ENCODE assay signal across 8 mouse cellular contexts in genomic region chr6:122825923-122826742, GRCm38 (mm10). TPM values are rescaled to one million over a fixed set of nuclear protein-coding genes. Genes with fewer than 3 reads are reported as not detected.
DNase-seq lines count a peak whose midpoint lies in the region; ATAC-seq and TF ChIP-seq lines count a peak whose summit lies in the region.

No protein-coding gene starts in this region.

- WGBS in cerebellum, adult 2 months, result 2% methylated on average over 29 of the region's 29 CpGs
- 5% methylated on average over 28 of the region's 29 CpGs for WGBS in forebrain, postnatal 0 days
- 1% methylated on average over 25 of the region's 29 CpGs for WGBS in lung, postnatal 0 days

- no peak for TF ChIP-seq EP300 in lung, postnatal 0 days (IDR thresholded peaks at IDR 0.05)

- ATAC-seq in forebrain, postnatal 0 days, result peak; percentile 77
- peak; percentile 82 to 85 for ATAC-seq in hematopoietic stem cell, adult 5-6 weeks (replicated peaks in 1 of 2; ENCODE audit: insufficient read depth in 1 of 2, low FRiP score in 2 of 2, low TSS enrichment in 1 of 2, low read depth in 1 of 2, poor library complexity in 2 of 2, severe bottlenecking in 2 of 2)
- ATAC-seq in lung, postnatal 0 days, result peak; percentile 89

- peak; percentile 78 for DNase-seq in MEL-GATA-1-ER (ENCODE audit: extremely low read depth, low read depth)
- DNase-seq in cerebellum, adult 2 months, result peak; percentile 81 to 84
- DNase-seq in forebrain, postnatal 0 days, result peak; percentile 53
- DNase-seq in layer of hippocampus, postnatal 10 days (ENCODE audit: low spot score in 2 of 2), result peak; percentile 56 to 68
- peak; percentile 89 for DNase-seq in lung, postnatal 0 days (ENCODE audit: low spot score)
- DNase-seq in retina, embryonic 14.5 days (ENCODE audit: low spot score), result peak; percentile 53
- peak; percentile 66 for DNase-seq in thymus, postnatal 4 days

- no peaks in the 10 kb centered on the region for H3K27me3 ChIP-seq in cerebellum, adult 2 months (ENCODE audit: control insufficient read depth, insufficient read depth, low read length)
- no peaks in the 10 kb centered on the region for H3K27me3 ChIP-seq in forebrain, postnatal 0 days (ENCODE audit: insufficient read depth, low read length)
- H3K27me3 ChIP-seq in lung, postnatal 0 days (replicated peaks; ENCODE audit: insufficient read depth, low read length), result no peaks in the 10 kb centered on the region

- no peak for TF ChIP-seq CTCF in cerebellum, adult 2 months (IDR thresholded peaks at IDR 0.05; ENCODE audit: borderline replicate concordance, insufficient read depth, low read depth, low read length)
- no peak for TF ChIP-seq CTCF in forebrain, postnatal 0 days (IDR thresholded peaks at IDR 0.05; ENCODE audit: low read depth)
- TF ChIP-seq CTCF in lung, postnatal 0 days (IDR thresholded peaks at IDR 0.05), result no peak

- peak overlapping the region; percentile 50 for H3K9ac ChIP-seq in forebrain, postnatal 0 days
- no peak overlapping the region for H3K9ac ChIP-seq in lung, postnatal 0 days (replicated peaks; ENCODE audit: low read depth)

- TF ChIP-seq POLR2A in cerebellum, adult 2 months (IDR thresholded peaks at IDR 0.05; ENCODE audit: borderline replicate concordance, insufficient read depth, low read length), result 0 out of 2 replicates have a peak, but pooled peaks have one; percentile 9

- H3K36me3 ChIP-seq in forebrain, postnatal 0 days (ENCODE audit: insufficient read depth), result peaks cover 7% of the 10 kb centered on the region; the same call in 1 of the 2 replicates
- H3K36me3 ChIP-seq in lung, postnatal 0 days (ENCODE audit: insufficient read depth, low read length), result peaks cover 6% of the 10 kb centered on the region; the same call in 1 of the 2 replicates

- peak overlapping the region; percentile 53 for H3K27ac ChIP-seq in cerebellum, adult 2 months (ENCODE audit: insufficient read depth, low read length)
- peak overlapping the region; percentile 30 for H3K27ac ChIP-seq in forebrain, postnatal 0 days (ENCODE audit: low read depth, low read length)
- H3K27ac ChIP-seq in lung, postnatal 0 days (ENCODE audit: low read length), result peak overlapping the region; percentile 32; the same call in 1 of the 2 replicates

- peak overlapping the region; percentile 54 for H3K4me3 ChIP-seq in cerebellum, adult 2 months (replicated peaks; ENCODE audit: insufficient read depth, low read depth, low read length)
- H3K4me3 ChIP-seq in forebrain, postnatal 0 days (ENCODE audit: low read depth, low read length), result peak overlapping the region; percentile 37
- H3K4me3 ChIP-seq in lung, postnatal 0 days (ENCODE audit: low read depth, low read length), result peak overlapping the region; percentile 33

- H3K4me2 ChIP-seq in forebrain, postnatal 0 days (ENCODE audit: low read depth), result peak overlapping the region; percentile 66
- H3K4me2 ChIP-seq in lung, postnatal 0 days (replicated peaks; ENCODE audit: low read depth, low read length), result peak overlapping the region; percentile 76

- peaks cover 25% of the 10 kb centered on the region for H3K4me1 ChIP-seq in cerebellum, adult 2 months (ENCODE audit: control insufficient read depth, insufficient read depth, low read length)
- H3K4me1 ChIP-seq in forebrain, postnatal 0 days (ENCODE audit: insufficient read depth), result peaks cover 11% of the 10 kb centered on the region; the same call in 1 of the 2 replicates
- H3K4me1 ChIP-seq in lung, postnatal 0 days (ENCODE audit: insufficient read depth, low read depth, low read length), result peaks cover 30% of the 10 kb centered on the region

- H3K9me3 ChIP-seq in forebrain, postnatal 0 days (ENCODE audit: low read length), result no peaks in the 10 kb centered on the region
- H3K9me3 ChIP-seq in lung, postnatal 0 days (ENCODE audit: low read length), result no peaks in the 10 kb centered on the region

RNA-seq across cellular contexts. Expression of gene Foxj2, which starts 6.4 kb away (rescaled TPM):
- 17.7 and 18.2 TPM in 2 replicates for polyA plus RNA-seq in cerebellum, adult 2 months (2012; rRNA removed)
- total RNA-seq in forebrain, postnatal 0 days (2014; rRNA removed), result 16.3 and 23.4 TPM in 2 replicates
- polyA plus RNA-seq in forebrain, postnatal 0 days (2015; fragmentation: Nextera tagmentation; extraction: Ambion mirVana), result 6.7 and 8.1 TPM in 2 replicates
- total RNA-seq in hematopoietic stem cell, adult 5-6 weeks (2017), result 8.9 and 9.7 TPM in 2 replicates
- 10 to 100 TPM; 24.3 to 27.8 TPM for total RNA-seq in layer of hippocampus, postnatal 10 days (2021)
- polyA plus RNA-seq in lung, postnatal 0 days (2015; fragmentation: Nextera tagmentation; extraction: Ambion mirVana), result 5.5 and 6.1 TPM in 2 replicates

RNA-seq across cellular contexts. Expression of gene Slc2a3, which starts 24.7 kb away (rescaled TPM):
- 102 and 112 TPM in 2 replicates for polyA plus RNA-seq in cerebellum, adult 2 months (2012; rRNA removed)
- total RNA-seq in forebrain, postnatal 0 days (2014; rRNA removed), result 68.9 and 78.2 TPM in 2 replicates
- 27.3 and 41.6 TPM in 2 replicates for polyA plus RNA-seq in forebrain, postnatal 0 days (2015; fragmentation: Nextera tagmentation; extraction: Ambion mirVana)
- total RNA-seq in hematopoietic stem cell, adult 5-6 weeks (2017), result 64.6 and 82.1 TPM in 2 replicates
- 100 to 1,000 TPM in 1 of 2 experiments, 10 to 100 TPM in 1; 99.1 to 117 TPM for total RNA-seq in layer of hippocampus, postnatal 10 days (2021)
- 3.8 and 5.0 TPM in 2 replicates for polyA plus RNA-seq in lung, postnatal 0 days (2015; fragmentation: Nextera tagmentation; extraction: Ambion mirVana)

RNA-seq across cellular contexts. Expression of gene C3ar1, which starts 29.8 kb away (rescaled TPM):
- polyA plus RNA-seq in cerebellum, adult 2 months (2012; rRNA removed), result 0.38 and 0.44 TPM in 2 replicates
- total RNA-seq in forebrain, postnatal 0 days (2014; rRNA removed), result 1.5 and 2.3 TPM in 2 replicates
- polyA plus RNA-seq in forebrain, postnatal 0 days (2015; fragmentation: Nextera tagmentation; extraction: Ambion mirVana), result 1.7 and 1.8 TPM in 2 replicates
- 0.19 and 0.55 TPM in 2 replicates for total RNA-seq in hematopoietic stem cell, adult 5-6 weeks (2017)
- total RNA-seq in layer of hippocampus, postnatal 10 days (2021), result under 1 TPM; 0.87 TPM
- 3.4 and 3.6 TPM in 2 replicates for polyA plus RNA-seq in lung, postnatal 0 days (2015; fragmentation: Nextera tagmentation; extraction: Ambion mirVana)

RNA-seq across cellular contexts. Expression of gene Necap1, which starts 48.1 kb away (rescaled TPM):
- polyA plus RNA-seq in cerebellum, adult 2 months (2012; rRNA removed), result 174 and 176 TPM in 2 replicates
- total RNA-seq in forebrain, postnatal 0 days (2014; rRNA removed), result 131 and 146 TPM in 2 replicates
- polyA plus RNA-seq in forebrain, postnatal 0 days (2015; fragmentation: Nextera tagmentation; extraction: Ambion mirVana), result 134 and 152 TPM in 2 replicates
- total RNA-seq in hematopoietic stem cell, adult 5-6 weeks (2017), result 16.7 and 21.1 TPM in 2 replicates
- 100 to 1,000 TPM; 144 to 170 TPM for total RNA-seq in layer of hippocampus, postnatal 10 days (2021)
- polyA plus RNA-seq in lung, postnatal 0 days (2015; fragmentation: Nextera tagmentation; extraction: Ambion mirVana), result 30.3 and 31.2 TPM in 2 replicates

Comparison
In these comparisons a context has a peak if more than half of its experiments do, and no peak if none do; other contexts are left out.
1. Peak in every context shown above with its lines: DNase-seq, ATAC-seq, H3K4me3 ChIP-seq and H3K27ac ChIP-seq.